Mouse (Mus musculus) bone marrow macrophage, adult 2 months (primary cell): ENCODE measurements around the gene Slc5a1.

Source experiments
- CTCF ChIP-seq: IDR thresholded peaks from 2 replicates; pipeline ENCODE4 v1.5.1; 2012; ENCODE audit warnings: low read depth, mild to moderate bottlenecking, low read length, moderate library complexity
- POLR2A ChIP-seq: IDR thresholded peaks from 2 replicates; pipeline ENCODE4 v1.6.1; 2012; ENCODE audit warnings: mild to moderate bottlenecking, low read depth, low read length, borderline replicate concordance

GRCm38 (mm10) chr5:33095315-33095714 lies 8.7 kb upstream of the Slc5a1 start:
- TF ChIP-seq POLR2A (no peak), CTCF (no peak)
